Mouse (Mus musculus): ENCODE data around the gene BC035044.
"Not testable (repeated sequence)": the region's sequence is repeated elsewhere in the genome, so short reads cannot be mapped to it uniquely, and the experiment has no call there.

The BC035044 gene

GRCm38 (mm10) chr6:128890948-128891355, at the start of gene BC035044:
TSS of gene BC035044 (minus strand) at chr6:128891126.
- DNase-seq (ENCODE audit: low spot score) = no peak

GRCm38 (mm10) chr6:128935889-128936665, 45.2 kb upstream of the BC035044 start:
- DNase-seq (ENCODE audit: low spot score) = not testable (repeated sequence)

GRCm38 (mm10) chr6:128934081-128934480, 43.2 kb upstream of the BC035044 start, which contains the start of gene Clec2g:
TSS of gene Clec2g (plus strand) at chr6:128934381.
- DNase-seq (ENCODE audit: low spot score) = not testable (repeated sequence)

GRCm38 (mm10) chr6:128933050-128933449, 42.1 kb upstream of the BC035044 start:
- DNase-seq (ENCODE audit: low spot score) = no peak

GRCm38 (mm10) chr6:128917322-128917721, 26.4 kb upstream of the BC035044 start:
- no peak for DNase-seq (ENCODE audit: low spot score)

- no peak for DNase-seq (ENCODE audit: low spot score)
Observed at GRCm38 (mm10) chr6:128913598-128914254, 22.8 kb upstream of the BC035044 start.

- not testable (repeated sequence) for DNase-seq (ENCODE audit: low spot score)
Observed at GRCm38 (mm10) chr6:128900796-128901552, 10.0 kb upstream of the BC035044 start.

GRCm38 (mm10) chr6:128900044-128900443, 9.1 kb upstream of the BC035044 start:
- DNase-seq (ENCODE audit: low spot score) = no peak

- no peak for DNase-seq (ENCODE audit: low spot score)
Observed at GRCm38 (mm10) chr6:128895404-128896001, 4.6 kb upstream of the BC035044 start.

GRCm38 (mm10) chr6:128888834-128889233, 2.1 kb downstream of the BC035044 start:
- no peak for DNase-seq (ENCODE audit: low spot score)

- not testable (repeated sequence) for DNase-seq (ENCODE audit: low spot score)
Observed at GRCm38 (mm10) chr6:128887091-128887790, 3.7 kb downstream of the BC035044 start, which contains the start of gene Clec2i. TSS of gene Clec2i (plus strand) at chr6:128887588.

- no peak for DNase-seq (ENCODE audit: low spot score)
Observed at GRCm38 (mm10) chr6:128871910-128872610, 18.9 kb downstream of the BC035044 start.

GRCm38 (mm10) chr6:128868861-128869260, 22.1 kb downstream of the BC035044 start:
- no peak for DNase-seq (ENCODE audit: low spot score)

- DNase-seq (ENCODE audit: low spot score) = no peak
Observed at GRCm38 (mm10) chr6:128857976-128858375, 33.0 kb downstream of the BC035044 start.

- no peak for DNase-seq (ENCODE audit: low spot score)
Observed at GRCm38 (mm10) chr6:128856250-128856649, 34.7 kb downstream of the BC035044 start.

- no peak for DNase-seq (ENCODE audit: low spot score)
Observed at GRCm38 (mm10) chr6:128855477-128855876, 35.4 kb downstream of the BC035044 start.

GRCm38 (mm10) chr6:128854895-128855294, 36.0 kb downstream of the BC035044 start:
- DNase-seq (ENCODE audit: low spot score) = no peak

GRCm38 (mm10) chr6:128854024-128854820, 36.7 kb downstream of the BC035044 start:
- DNase-seq (ENCODE audit: low spot score) = no peak

GRCm38 (mm10) chr6:128852766-128853165, 38.2 kb downstream of the BC035044 start:
- no peak for DNase-seq (ENCODE audit: low spot score)

- no peak for DNase-seq (ENCODE audit: low spot score)
Observed at GRCm38 (mm10) chr6:128851151-128851550, 39.8 kb downstream of the BC035044 start.
